Mouse (Mus musculus) gastrocnemius, postnatal 10 days (tissue): Measurements from ENCODE around the gene Pole4. TPM values are rescaled to one million over a fixed set of nuclear protein-coding genes. Genes with fewer than 3 reads are reported as not detected.

Experiments used
- DNase-seq: peaks from one replicate; pipeline ENCODE4 v3.0.0; 2021; ENCODE audit warnings: mixed read lengths
- total RNA-seq, 2 experiments: library from RNA; stranded (reverse); gene quantifications; 2 replicates each; pipeline ENCODE4 v1.2.3; 2021

Pole4 gene
- total RNA-seq, 2 experiments from 2014 or later = 26.1 to 28.9 TPM

DNA sequence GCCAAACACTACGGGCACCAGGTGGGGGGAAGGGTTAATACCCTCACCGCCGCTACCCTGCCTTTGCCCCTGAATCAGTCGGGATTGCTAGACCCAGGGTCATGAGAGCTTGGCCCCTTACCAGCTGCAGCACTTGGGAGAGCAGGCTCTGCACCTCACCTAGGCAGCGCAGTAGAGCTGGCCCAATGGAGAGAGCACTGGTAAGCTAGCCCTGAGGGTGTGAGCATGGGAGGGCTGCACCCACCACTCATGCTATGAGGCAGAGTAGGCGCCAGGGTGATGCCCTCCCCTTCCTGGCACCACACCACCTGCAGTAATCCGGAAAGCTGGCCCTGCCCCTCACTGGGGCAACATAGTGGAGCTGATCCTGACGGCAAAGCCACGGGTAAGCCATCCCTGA lies 94.1 kb downstream of the Pole4 start:
- no peak for DNase-seq

DNA sequence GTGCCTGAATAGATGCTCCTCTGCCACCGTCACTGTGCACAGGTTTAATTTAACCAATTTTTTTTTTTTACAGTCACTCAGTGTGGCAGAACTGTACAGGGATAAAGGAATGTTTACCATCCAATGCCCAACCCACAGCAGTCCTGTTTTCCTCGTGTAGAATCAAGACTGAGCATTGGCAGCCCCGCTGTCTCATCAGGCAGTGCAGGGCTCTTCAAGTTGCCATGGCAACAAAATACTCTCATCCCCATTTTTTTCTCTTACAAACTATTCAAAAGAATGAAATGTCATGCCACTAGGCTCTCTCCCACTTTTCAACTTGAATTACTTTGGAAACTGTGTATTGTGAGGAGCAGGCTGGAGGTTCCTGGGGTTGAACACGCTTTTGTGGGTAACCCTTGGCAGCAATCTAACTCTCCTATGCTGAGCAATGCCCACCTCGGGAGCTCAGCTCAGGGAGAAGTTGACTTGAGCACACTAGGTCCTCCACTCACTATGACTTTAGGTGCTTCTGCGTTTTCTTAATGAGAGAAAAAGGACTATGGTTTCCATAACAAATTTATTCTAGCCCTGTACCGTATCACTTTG lies 95.7 kb downstream of the Pole4 start:
- DNase-seq = no peak

DNA sequence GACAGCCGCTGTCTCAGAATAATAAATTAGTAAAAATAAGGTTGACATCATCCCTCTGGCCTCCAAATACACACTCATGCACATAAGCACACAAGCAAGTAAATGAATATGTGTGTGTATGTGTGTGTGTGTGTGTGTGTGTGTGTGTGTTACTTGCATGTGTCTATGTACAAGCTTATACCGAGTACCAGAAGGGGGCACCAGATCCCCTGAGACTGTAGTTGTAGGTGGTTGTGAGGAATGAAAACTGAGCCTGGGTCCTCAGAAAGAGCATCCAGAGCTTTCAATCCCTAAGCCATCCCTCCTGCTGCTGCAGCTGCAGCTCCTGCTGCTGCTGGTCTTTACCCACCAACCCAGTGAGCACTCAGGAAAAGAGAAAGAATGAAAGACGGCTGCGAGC lies 96.4 kb downstream of the Pole4 start:
- DNase-seq = no peak

GRCm38 (mm10) chr6:82604791-82605190 lies 100.4 kb downstream of the Pole4 start:
- no peak for DNase-seq

- peak; percentile 17 for DNase-seq
These were observed 101.5 kb downstream of the Pole4 start for GRCm38 (mm10) chr6:82603665-82604064.

DNA sequence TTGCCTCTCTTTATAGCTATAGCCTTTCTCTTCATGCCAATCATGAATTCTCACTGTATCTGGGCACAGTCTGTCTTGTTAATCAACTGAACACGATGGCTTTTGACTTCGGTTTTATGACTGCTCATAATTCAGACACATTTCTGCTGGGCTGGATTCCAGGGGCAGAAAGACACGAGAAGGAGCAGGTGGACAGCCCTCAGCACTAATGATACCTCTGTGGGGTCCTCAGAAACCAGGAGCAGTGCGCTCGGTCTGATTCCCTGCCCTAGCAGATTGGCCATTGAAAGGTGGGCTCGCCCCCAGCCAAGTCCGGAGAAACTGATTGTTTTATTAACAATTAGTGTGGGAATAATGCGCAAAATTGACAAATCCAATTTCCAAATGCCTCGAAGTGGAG lies 101.9 kb downstream of the Pole4 start:
- DNase-seq = no peak

DNA sequence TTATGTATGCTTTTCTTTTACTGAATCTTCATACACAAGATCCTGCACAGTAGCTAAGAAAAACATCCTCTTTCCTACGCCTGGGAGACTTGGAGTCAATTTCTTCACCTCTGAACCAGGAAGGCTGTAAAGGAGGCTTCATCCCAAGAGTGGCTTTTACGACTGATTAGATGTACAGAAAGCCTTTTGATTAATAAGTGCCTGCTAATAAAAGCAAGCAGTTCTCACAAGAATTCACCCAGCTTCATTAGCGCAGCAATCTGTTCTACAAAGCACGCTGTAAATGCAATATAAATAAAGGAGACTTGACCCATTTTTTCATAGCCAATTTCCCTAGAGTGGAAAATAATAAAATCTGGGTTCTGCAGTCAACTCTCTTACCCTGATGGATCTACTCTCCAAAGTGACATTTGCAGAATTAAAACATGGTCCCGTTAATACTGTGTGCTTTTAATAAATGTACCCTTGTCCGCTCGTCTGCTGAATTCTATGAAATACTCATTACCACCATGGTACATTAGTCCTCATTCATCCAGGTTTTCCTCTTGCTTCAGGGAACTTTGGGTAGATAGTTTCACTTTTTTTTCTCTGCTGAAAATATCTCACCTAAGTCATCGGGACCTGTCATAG lies 109.6 kb downstream of the Pole4 start:
- DNase-seq = no peak

DNA sequence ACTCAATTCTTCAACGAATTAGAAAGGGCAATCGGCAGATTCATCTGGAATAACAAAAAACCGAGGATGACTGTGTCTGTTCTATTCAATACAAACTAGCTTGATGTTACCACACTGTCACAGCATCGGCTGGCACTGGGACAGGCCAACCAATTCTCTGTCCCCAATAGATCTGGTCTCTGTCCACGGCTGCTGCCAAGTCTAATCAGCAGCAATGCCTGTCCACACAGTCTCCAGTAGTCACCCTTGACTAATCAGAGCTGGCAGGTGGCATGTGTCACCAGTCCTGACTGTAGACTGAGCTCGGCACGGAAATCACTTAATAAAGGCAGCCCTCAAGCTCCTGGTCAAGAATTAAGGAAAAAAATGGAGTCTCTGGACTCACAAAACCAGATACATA lies 115.8 kb downstream of the Pole4 start:
- no peak for DNase-seq

DNA sequence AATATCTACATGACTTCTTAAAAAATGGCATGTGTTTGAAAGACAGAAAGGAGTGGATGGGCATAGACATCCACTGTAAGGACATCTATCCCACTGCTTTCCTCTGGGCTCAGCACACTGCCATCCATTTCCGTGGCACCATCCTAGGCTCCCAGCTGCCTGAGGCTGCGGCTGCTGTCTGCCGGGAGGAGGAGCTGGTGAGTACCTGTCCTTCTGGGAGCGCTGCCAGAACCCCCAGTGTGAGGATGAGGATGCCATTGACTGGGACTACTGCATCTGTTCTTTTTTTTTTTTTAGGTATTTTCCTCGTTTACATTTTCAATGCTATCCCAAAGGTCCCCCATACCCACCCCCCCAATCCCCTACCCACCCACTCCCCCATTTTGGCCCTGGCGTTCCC lies 119.8 kb downstream of the Pole4 start:
- no peak for DNase-seq

DNA sequence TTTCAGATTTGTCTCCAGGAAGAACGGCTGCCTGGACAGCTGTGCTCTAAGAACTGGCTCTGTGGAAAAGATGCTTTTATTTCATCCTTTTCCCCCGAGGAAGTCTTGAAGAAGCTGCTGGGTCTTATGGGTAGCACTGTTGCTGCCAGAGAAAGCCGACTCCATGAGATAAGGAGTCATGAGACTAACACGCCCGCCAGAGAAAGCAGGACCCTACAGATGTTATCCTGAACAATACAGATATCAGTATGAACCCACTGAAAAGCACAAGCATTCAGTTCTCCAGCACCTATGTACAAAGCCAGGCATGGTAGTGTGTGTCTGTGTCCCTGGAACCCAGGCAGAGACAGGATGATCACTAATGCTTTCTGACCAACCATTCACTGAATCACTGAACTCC lies 129.7 kb downstream of the Pole4 start:
- DNase-seq = no peak

Other genes starting within 250 kb of the Pole4 start
- 10 to 100 TPM; 50.0 to 61.7 TPM for gene Hk2, start 69.1 kb upstream of the Pole4 start, total RNA-seq
- under 1 TPM; 0.47 to 0.49 TPM for gene Sema4f, start 234.4 kb upstream of the Pole4 start, total RNA-seq
- gene M1ap, start 241.5 kb upstream of the Pole4 start, total RNA-seq = under 1 TPM in 1 of 2 experiments, not detected in 1; 0.49 TPM